Mouse (Mus musculus) CH12.LX (cell line): ENCODE measurements around the gene Ubtf. TPM values are rescaled to one million over a fixed set of nuclear protein-coding genes. Genes with fewer than 3 reads are reported as not detected.

ENCODE experiments used
- DNase-seq: peaks from one replicate; pipeline ENCODE4 v3.0.0-alpha.2; 2013; ENCODE audit errors: extremely low read depth
- H3K27ac ChIP-seq: 2 replicates; pipeline ENCODE4 v1.5.1; 2012; ENCODE audit warnings: low read depth, mild to moderate bottlenecking, control low read depth, moderate library complexity; ENCODE audit not compliant: insufficient read depth
- H3K27me3 ChIP-seq: replicated peaks from 2 replicates; pipeline ENCODE3; 2012; ENCODE audit warnings: inconsistent platforms
- H3K36me3 ChIP-seq, 2 experiments: replicated peaks in 1 of 2; 2 replicates each; pipeline versions ENCODE3 to v1.6.1; 2012; ENCODE audit warnings: inconsistent platforms in 1 of 2, low read length in 1 of 2, mild to moderate bottlenecking in 1 of 2, mixed read lengths in 1 of 2, moderate library complexity in 1 of 2; ENCODE audit not compliant: control insufficient read depth in 1 of 2, insufficient read depth in 1 of 2
- H3K4me1 ChIP-seq, 2 experiments: 2 replicates each; pipeline ENCODE4 v1.6.1; 2012; ENCODE audit warnings: inconsistent platforms in 1 of 2, moderate library complexity in 1 of 2; ENCODE audit not compliant: insufficient read depth in 2 of 2, control insufficient read depth in 1 of 2
- H3K4me2 ChIP-seq: 2 replicates; pipeline ENCODE4 v1.6.1; 2012; ENCODE audit warnings: low read depth, mild to moderate bottlenecking, control low read depth; ENCODE audit not compliant: poor library complexity, insufficient read depth, severe bottlenecking
- H3K4me3 ChIP-seq, 3 experiments: fragments of 150-350 bp in 1 of 3; sonication (generic) in 1 of 3; replicated peaks in 1 of 3; 2 replicates each; pipeline versions ENCODE3 to v1.5.1; 2011 to 2012; ENCODE audit warnings: low read depth in 2 of 3, low read length in 2 of 3, mild to moderate bottlenecking in 2 of 3, moderate library complexity in 2 of 3, control low read depth in 1 of 3, improper control_type of control experiment in 1 of 3, inconsistent platforms in 1 of 3, mixed read lengths in 1 of 3; ENCODE audit not compliant: poor library complexity in 1 of 3
- H3K79me2 ChIP-seq: replicated peaks from 2 replicates; pipeline ENCODE4 v1.6.1; 2012; ENCODE audit warnings: mild to moderate bottlenecking, moderate library complexity; ENCODE audit not compliant: control insufficient read depth, poor library complexity, insufficient read depth, severe bottlenecking; ENCODE audit errors: extremely low read depth
- H3K9ac ChIP-seq: 2 replicates; pipeline ENCODE4 v1.6.1; 2012; ENCODE audit warnings: low read depth, mild to moderate bottlenecking, control low read depth, moderate library complexity; ENCODE audit not compliant: insufficient read depth
- H3K9me3 ChIP-seq: replicated peaks from 2 replicates; pipeline ENCODE3; 2012; ENCODE audit warnings: low read length, inconsistent platforms, mixed read lengths
- BHLHE40 ChIP-seq: IDR thresholded peaks from 2 replicates; pipeline ENCODE4 v1.6.1; 2011; ENCODE audit warnings: mild to moderate bottlenecking, low read depth, low read length, improper control_type of control experiment
- CHD1 ChIP-seq: IDR thresholded peaks from 2 replicates; pipeline ENCODE4 v1.6.1; 2012; ENCODE audit warnings: low read depth, low read length, improper control_type of control experiment, inconsistent platforms
- CHD2 ChIP-seq: IDR thresholded peaks from 2 replicates; pipeline ENCODE4 v1.6.1; 2011; ENCODE audit warnings: low read length, improper control_type of control experiment
- E2F4 ChIP-seq: IDR thresholded peaks from 2 replicates; pipeline ENCODE4 v1.6.1; 2011; ENCODE audit warnings: low read depth, low read length, improper control_type of control experiment; ENCODE audit not compliant: insufficient replicate concordance
- ELF1 ChIP-seq: IDR thresholded peaks from 2 replicates; pipeline ENCODE4 v1.6.1; 2014; ENCODE audit warnings: low read depth, mild to moderate bottlenecking, inconsistent platforms, low read length, improper control_type of control experiment
- EP300 ChIP-seq: IDR thresholded peaks from 2 replicates; pipeline ENCODE4 v1.6.1; 2011; ENCODE audit warnings: low read length, improper control_type of control experiment
- ETS1 ChIP-seq: conservative IDR thresholded peaks from 2 replicates; pipeline ENCODE4 v1.6.1; 2012; ENCODE audit warnings: low read depth, mild to moderate bottlenecking, inconsistent platforms, low read length, improper control_type of control experiment, moderate library complexity
- HCFC1 ChIP-seq: IDR thresholded peaks from 2 replicates; pipeline ENCODE4 v1.6.1; 2012; ENCODE audit warnings: low read depth, mild to moderate bottlenecking, inconsistent platforms, low read length, improper control_type of control experiment
- IRF4 ChIP-seq: IDR thresholded peaks from 2 replicates; pipeline ENCODE4 v1.6.1; 2014; ENCODE audit warnings: low read depth, mild to moderate bottlenecking, inconsistent platforms, low read length, improper control_type of control experiment
- JUN ChIP-seq: IDR thresholded peaks from 2 replicates; pipeline ENCODE4 v1.6.1; 2011; ENCODE audit warnings: low read depth, mild to moderate bottlenecking, low read length, improper control_type of control experiment, moderate library complexity; ENCODE audit not compliant: insufficient read depth
- JUND ChIP-seq: conservative IDR thresholded peaks from 2 replicates; pipeline ENCODE4 v1.6.1; 2011; ENCODE audit warnings: low read depth, low read length, improper control_type of control experiment
- KAT2A ChIP-seq: IDR thresholded peaks from 2 replicates; pipeline ENCODE4 v1.6.1; 2012; ENCODE audit warnings: low read length, improper control_type of control experiment, inconsistent platforms; ENCODE audit not compliant: insufficient replicate concordance
- MAFK ChIP-seq: IDR thresholded peaks from 2 replicates; pipeline ENCODE4 v1.6.1; 2011; ENCODE audit warnings: low read length, improper control_type of control experiment; ENCODE audit not compliant: insufficient replicate concordance
- MAX ChIP-seq: IDR thresholded peaks from 2 replicates; pipeline ENCODE4 v1.6.1; 2011; ENCODE audit warnings: low read length, improper control_type of control experiment
- MEF2A ChIP-seq: IDR thresholded peaks from 2 replicates; pipeline ENCODE4 v1.6.1; 2014; ENCODE audit warnings: low read depth, mild to moderate bottlenecking, inconsistent platforms, low read length, improper control_type of control experiment, borderline replicate concordance
- MYC ChIP-seq: IDR thresholded peaks from 2 replicates; pipeline ENCODE4 v1.6.1; 2011; ENCODE audit warnings: low read depth, mild to moderate bottlenecking, improper control_type of control experiment, low read length
- NELFE ChIP-seq: IDR thresholded peaks from 2 replicates; pipeline ENCODE4 v1.6.1; 2011; ENCODE audit warnings: low read depth, low read length, improper control_type of control experiment
- NRF1 ChIP-seq: IDR thresholded peaks from 2 replicates; pipeline ENCODE4 v1.6.1; 2014; ENCODE audit warnings: low read depth, mild to moderate bottlenecking, inconsistent platforms, low read length, improper control_type of control experiment, moderate library complexity
- PAX5 ChIP-seq: IDR thresholded peaks from 2 replicates; pipeline ENCODE4 v1.6.1; 2012; ENCODE audit warnings: low read length, inconsistent platforms, mixed read lengths
- POLR2A ChIP-seq: IDR thresholded peaks from 2 replicates; pipeline ENCODE4 v1.6.1; 2011; ENCODE audit warnings: low read depth, mild to moderate bottlenecking, improper control_type of control experiment, low read length
- POLR2AphosphoS2 ChIP-seq: IDR thresholded peaks from 2 replicates; pipeline ENCODE4 v1.6.1; 2011; ENCODE audit warnings: low read depth, low read length, improper control_type of control experiment
- RAD21 ChIP-seq: IDR thresholded peaks from 2 replicates; pipeline ENCODE4 v1.6.1; 2011; ENCODE audit warnings: low read depth, mild to moderate bottlenecking, low read length, improper control_type of control experiment, moderate library complexity
- RCOR1 ChIP-seq: conservative IDR thresholded peaks from 2 replicates; pipeline ENCODE4 v1.6.1; 2012; ENCODE audit warnings: low read depth, mild to moderate bottlenecking, inconsistent platforms, low read length, improper control_type of control experiment
- SIN3A ChIP-seq: IDR thresholded peaks from 2 replicates; pipeline ENCODE4 v1.6.1; 2012; ENCODE audit warnings: low read length, improper control_type of control experiment, inconsistent platforms
- SMC3 ChIP-seq: IDR thresholded peaks from 2 replicates; pipeline ENCODE4 v1.6.1; 2011; ENCODE audit warnings: low read depth, low read length, improper control_type of control experiment
- TBP ChIP-seq: conservative IDR thresholded peaks from 2 replicates; pipeline ENCODE4 v1.6.1; 2011; ENCODE audit warnings: low read depth, low read length, improper control_type of control experiment
- TCF12 ChIP-seq: IDR thresholded peaks from 2 replicates; pipeline ENCODE4 v1.6.1; 2014; ENCODE audit warnings: low read depth, mild to moderate bottlenecking, inconsistent platforms, low read length, improper control_type of control experiment
- UBTF ChIP-seq: IDR thresholded peaks from 2 replicates; pipeline ENCODE4 v1.6.1; 2012; ENCODE audit warnings: low read depth, mild to moderate bottlenecking, inconsistent platforms, low read length, improper control_type of control experiment, moderate library complexity
- USF2 ChIP-seq: conservative IDR thresholded peaks from 2 replicates; pipeline ENCODE4 v1.6.1; 2011; ENCODE audit warnings: low read depth, low read length, improper control_type of control experiment
- ZC3H11A ChIP-seq: IDR thresholded peaks from 2 replicates; pipeline ENCODE4 v1.6.1; 2012; ENCODE audit warnings: low read depth, mild to moderate bottlenecking, inconsistent platforms, low read length, improper control_type of control experiment
- ZKSCAN1 ChIP-seq: IDR thresholded peaks from 2 replicates; pipeline ENCODE4 v1.6.1; 2012; ENCODE audit warnings: low read depth, inconsistent platforms, low read length, improper control_type of control experiment, borderline replicate concordance
- ZNF384 ChIP-seq: IDR thresholded peaks from 2 replicates; pipeline ENCODE4 v1.6.1; 2012; ENCODE audit warnings: low read depth, low read length, improper control_type of control experiment, inconsistent platforms
- dilution Hi-C: fragments of 300-500 bp; cut with MboI; formaldehyde crosslinking; loops from 2 replicates; pipeline ENCODE4 v1.14.3; 2020; ENCODE audit warnings: low sequenced_read_pairs; ENCODE audit not compliant: extremely low pct_unique_long_range_greater_than_20kb, extremely low pct_ligation_motif_present
- in situ Hi-C: fragments of 300-500 bp; cut with MboI; formaldehyde crosslinking; loops from 3 replicates; pipeline ENCODE4 v1.14.3; 2019; ENCODE audit warnings: low sequenced_read_pairs, low pct_ligation_motif_present, low pct_unique_long_range_greater_than_20kb, mixed read lengths
- polyA plus RNA-seq: library from polyadenylated mRNA; unstranded; fragments of >175 nt; gene quantifications from 2 replicates; pipeline ENCODE4 v1.2.1, GENCODE M21; 2012; ENCODE audit warnings: low read depth; ENCODE audit not compliant: insufficient read length
- total RNA-seq, 2 experiments: library from RNA; depleted of rRNA; stranded (reverse); fragments of 300-350 nt in 1 of 2; fragments of >200 nt in 1 of 2; gene quantifications; 2 replicates each; pipeline ENCODE4 v1.2.3; 2012 to 2014

Ubtf gene
- total and polyA plus RNA-seq, 3 experiments, result 89.9 to 126 (median 124) TPM

DNA sequence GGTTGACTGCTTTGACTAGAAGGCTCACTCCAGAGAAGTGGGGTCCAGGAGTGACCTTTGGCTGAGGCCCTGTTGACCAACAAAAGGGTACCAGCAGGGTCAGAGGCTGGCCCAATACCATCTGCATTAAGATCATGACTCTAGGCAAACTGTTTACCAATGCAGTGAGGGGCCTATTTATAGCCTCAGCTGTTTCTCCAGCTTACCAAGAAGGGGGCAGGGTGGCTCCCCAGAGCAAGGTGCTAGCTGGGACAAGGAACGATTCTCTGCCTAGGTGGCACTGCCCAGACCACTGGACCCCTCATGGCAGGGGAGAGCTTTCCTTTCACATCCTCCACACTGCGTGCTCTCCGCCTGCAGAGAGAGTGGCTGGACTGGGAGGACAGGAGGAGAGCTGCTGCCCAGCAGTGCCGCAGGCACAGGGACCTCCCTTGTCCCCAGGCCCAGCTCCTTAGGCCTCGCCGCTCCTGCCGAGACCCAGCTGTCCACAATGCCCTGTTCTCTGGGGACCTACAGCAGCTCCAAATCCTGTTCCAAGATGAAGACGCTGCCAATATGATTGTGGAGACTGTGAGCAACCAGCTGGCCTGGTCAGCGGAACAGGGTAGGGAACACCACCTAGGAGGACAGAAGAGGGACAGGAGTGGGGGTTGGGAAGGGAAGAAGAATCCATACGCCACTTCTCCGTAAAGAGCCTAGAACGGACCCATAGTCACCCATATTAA lies 50.9 kb downstream of the Ubtf start, which contains the start of gene Asb16:
Asb16 (plus strand) TSS at position 224 of the 725 bp plus-strand sequence.
- no peak within 1 kb of the TSS for H3K4me3 ChIP-seq
- H3K4me1 ChIP-seq, result peaks cover 0 to 15% of the 10 kb centered on the region in 2 experiments; a peak in 2 of 4 replicates
- dilution Hi-C loops, result no loop called here
- no peaks in the 10 kb centered on the region for H3K9me3 ChIP-seq
- in situ Hi-C loops, result no loop called here
- H3K4me2 ChIP-seq, result peak within 1 kb of the TSS; percentile 23; the same call in 1 of the 2 replicates
- H3K36me3 ChIP-seq, result peaks cover 14 to 25% of the 10 kb centered on the region in 2 experiments
- no peak for DNase-seq
- H3K79me2 ChIP-seq, result no peaks in the 10 kb centered on the region
- no peak within 1 kb of the TSS for H3K9ac ChIP-seq
- H3K27ac ChIP-seq, result no peak within 1 kb of the TSS
- H3K27me3 ChIP-seq, result peaks cover 10% of the 10 kb centered on the region
- TF ChIP-seq HCFC1, result no peak
- no peak for TF ChIP-seq NRF1
- TF ChIP-seq SIN3A, result no peak
- TF ChIP-seq TCF12, result no peak
- no peak for TF ChIP-seq JUND
- TF ChIP-seq CHD2, result no peak
- TF ChIP-seq USF2, result no peak
- TF ChIP-seq SMC3, result no peak
- TF ChIP-seq EP300, result no peak
- TF ChIP-seq TBP, result no peak
- TF ChIP-seq MAX, result no peak
- no peak for TF ChIP-seq E2F4
- TF ChIP-seq UBTF, result no peak
- TF ChIP-seq NELFE, result no peak
- no peak for TF ChIP-seq PAX5
- no peak for TF ChIP-seq ZNF384
- no peak for TF ChIP-seq RAD21

DNA sequence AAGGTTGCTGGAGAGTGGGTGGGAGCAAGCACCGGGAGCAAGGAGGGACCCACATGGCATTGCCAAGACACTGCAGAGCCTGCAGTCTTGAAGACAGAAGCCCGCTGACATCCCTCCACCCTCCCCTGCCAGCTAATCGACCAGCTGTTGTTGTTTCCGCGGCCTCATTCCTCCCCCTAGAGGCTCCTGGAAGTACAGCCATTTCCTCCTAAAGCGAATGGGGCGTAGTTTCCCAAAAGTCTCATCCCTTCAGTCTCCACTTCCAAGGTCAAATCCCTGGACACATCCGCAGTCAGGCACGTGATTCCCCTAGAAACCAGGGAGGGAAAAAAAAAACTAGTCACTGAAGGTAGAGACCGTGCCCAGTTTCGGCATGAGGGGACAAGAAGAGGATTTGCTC lies 52.1 kb downstream of the Ubtf start:
- H3K36me3 ChIP-seq, result peaks cover 24 to 36% of the 10 kb centered on the region in 2 experiments
- peaks cover 6% of the 10 kb centered on the region for H3K27me3 ChIP-seq
- DNase-seq, result peak; percentile 62
- peaks cover 0 to 15% of the 10 kb centered on the region in 2 experiments; a peak in 2 of 4 replicates for H3K4me1 ChIP-seq
- in situ Hi-C loops (no loop called here), dilution Hi-C loops (no loop called here)
- H3K4me2 ChIP-seq, result peak overlapping the region; percentile 23; the same call in 1 of the 2 replicates
- no peak overlapping the region for H3K4me3 ChIP-seq
- H3K9ac ChIP-seq, result no peak overlapping the region
- no peak overlapping the region for H3K27ac ChIP-seq
- H3K79me2 ChIP-seq, result no peaks in the 10 kb centered on the region
- no peaks in the 10 kb centered on the region for H3K9me3 ChIP-seq
- TF ChIP-seq ZKSCAN1 (no peak), KAT2A (no peak), USF2 (no peak), EP300 (no peak), UBTF (no peak), NELFE (no peak), CHD2 (no peak), CHD1 (no peak), MYC (no peak), ETS1 (no peak; the same call in 1 of the 2 replicates), JUN (no peak), MEF2A (no peak), POLR2A (no peak), ELF1 (peak; percentile 51), PAX5 (no peak), POLR2AphosphoS2 (no peak), RCOR1 (no peak), MAX (no peak; the same call in 1 of the 2 replicates), IRF4 (no peak; the same call in 1 of the 2 replicates), SMC3 (peak; percentile 64), ZC3H11A (no peak), MAFK (no peak), E2F4 (no peak), BHLHE40 (peak; percentile 36)
